Mouse (Mus musculus) G1E (cell line): ENCODE data around the gene Grip1.

Experiments used
- CTCF ChIP-seq: IDR thresholded peaks from 2 replicates; pipeline ENCODE4 v1.5.1; 2012; ENCODE audit warnings: low read depth, low read length, inconsistent platforms, mixed read lengths
- GATA1 ChIP-seq: IDR thresholded peaks from 2 replicates; pipeline ENCODE4 v1.6.1; 2012; ENCODE audit warnings: borderline replicate concordance, low read length, inconsistent platforms, mixed read lengths
- GATA2 ChIP-seq: IDR thresholded peaks from 2 replicates; pipeline ENCODE4 v1.6.1; 2012; ENCODE audit warnings: low read depth, low read length, inconsistent platforms, borderline replicate concordance
- POLR2AphosphoS5 ChIP-seq: IDR thresholded peaks from 2 replicates; pipeline ENCODE4 v1.6.1; 2012; ENCODE audit warnings: low read depth, low read length, inconsistent platforms; ENCODE audit not compliant: insufficient replicate concordance
- TAL1 ChIP-seq: conservative IDR thresholded peaks from 2 replicates; pipeline ENCODE4 v1.6.1; 2012; ENCODE audit warnings: low read depth, low read length, inconsistent platforms, mixed read lengths

DNA sequence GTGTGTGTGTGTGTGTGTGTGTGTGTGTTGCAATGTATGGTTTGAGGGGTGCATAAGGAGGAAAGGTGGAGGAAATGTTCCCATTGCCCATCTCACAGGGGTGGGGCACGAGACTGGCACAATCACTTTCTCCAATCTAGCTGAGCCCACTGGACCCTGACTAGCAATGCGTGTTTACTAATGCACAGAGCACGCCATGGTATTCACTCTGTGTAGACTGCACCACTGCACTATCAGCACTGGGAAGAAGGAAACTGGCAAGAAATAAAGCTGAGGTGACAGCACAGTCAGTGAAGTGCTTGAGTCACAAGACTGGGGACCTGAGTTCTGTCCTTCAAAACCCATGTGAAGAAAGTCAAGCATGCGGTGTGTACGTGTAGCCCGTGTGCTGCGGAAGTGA, 17.8 kb upstream of the Grip1 start:
- TF ChIP-seq TAL1 (no peak), GATA1 (no peak), CTCF (no peak), POLR2AphosphoS5 (no peak), GATA2 (no peak)
